Mouse (Mus musculus) embryonic facial prominence, embryonic 13.5 days (tissue): ENCODE results near the gene Src. TPM values are rescaled to one million over a fixed set of nuclear protein-coding genes. Genes with fewer than 3 reads are reported as not detected.

Source experiments
- ATAC-seq: fragments of 200-750 bp; cut with Nextera tagmentation; 2 replicates; pipeline ENCODE4 v1.8.0; 2017; ENCODE audit warnings: low read depth; ENCODE audit not compliant: insufficient number of reproducible peaks, insufficient read depth, low FRiP score, low TSS enrichment
- H3K27ac ChIP-seq: fragments of 300-500 bp; sonication (generic); 2 replicates; pipeline ENCODE4 v1.5.1; 2015; ENCODE audit warnings: moderate library complexity, mild to moderate bottlenecking, inconsistent platforms
- H3K27me3 ChIP-seq: fragments of 300-500 bp; sonication (generic); 2 replicates; pipeline ENCODE4 v1.6.1; 2015; ENCODE audit warnings: mild to moderate bottlenecking, inconsistent platforms
- H3K36me3 ChIP-seq: fragments of 300-500 bp; sonication (generic); 2 replicates; pipeline ENCODE4 v1.6.1; 2015; ENCODE audit warnings: mild to moderate bottlenecking, inconsistent platforms
- H3K4me1 ChIP-seq: fragments of 300-500 bp; sonication (generic); 2 replicates; pipeline ENCODE4 v1.6.1; 2015; ENCODE audit warnings: inconsistent platforms
- H3K4me2 ChIP-seq: fragments of 300-500 bp; sonication (generic); 2 replicates; pipeline ENCODE4 v1.6.1; 2015; ENCODE audit warnings: moderate library complexity, mild to moderate bottlenecking, inconsistent platforms
- H3K4me3 ChIP-seq: fragments of 300-500 bp; sonication (generic); 2 replicates; pipeline ENCODE4 v1.5.1; 2015; ENCODE audit warnings: mild to moderate bottlenecking, inconsistent platforms
- H3K9ac ChIP-seq: fragments of 300-500 bp; sonication (generic); 2 replicates; pipeline ENCODE4 v1.6.1; 2015; ENCODE audit warnings: mild to moderate bottlenecking, inconsistent platforms
- H3K9me3 ChIP-seq: fragments of 300-500 bp; sonication (generic); 2 replicates; pipeline ENCODE4 v1.6.1; 2016; ENCODE audit warnings: inconsistent platforms
- WGBS: fragments of 180-500 bp; shearing (Covaris S2); methylation state at CpG from one replicate; pipeline ENCODE4 v1.1.7; 2015; ENCODE audit warnings: mixed read lengths; 5-methylcytosine and 5-hydroxymethylcytosine counted together
- polyA plus RNA-seq: library from polyadenylated mRNA; unstranded; fragments of >200 nt; fragmentation: Nextera tagmentation; extraction: Ambion mirVana; gene quantifications from 2 replicates; pipeline ENCODE4 v1.2.1, GENCODE M21; 2015

Src gene
- polyA plus RNA-seq, 1 experiment from 2014 or later, result 22.1 TPM

DNA sequence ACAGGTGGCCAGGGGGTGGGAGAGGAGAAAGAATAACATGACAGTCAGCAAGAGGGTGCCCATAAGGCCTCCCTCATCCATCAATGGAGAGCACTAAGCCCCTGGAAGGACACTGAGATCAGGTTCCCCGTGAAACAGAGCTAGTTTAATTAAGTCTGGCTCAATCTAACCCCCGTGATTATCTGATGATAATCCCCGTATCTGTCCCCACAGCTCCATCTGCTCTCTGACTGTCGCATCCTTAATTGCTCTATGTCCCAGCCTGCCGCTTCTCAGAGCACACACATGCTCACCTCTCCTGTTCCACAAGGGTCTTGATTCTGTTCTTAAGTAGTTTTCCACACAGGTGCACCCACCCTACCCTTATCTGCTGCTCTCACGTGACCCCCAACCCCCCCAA is 99.3 kb downstream of the Src start:
- 63% methylated on average over 6 of the region's 6 CpGs for WGBS
- peaks cover 29% of the 10 kb centered on the region for H3K4me1 ChIP-seq
- H3K27me3 ChIP-seq, result no peaks in the 10 kb centered on the region
- H3K36me3 ChIP-seq, result no peaks in the 10 kb centered on the region
- H3K27ac ChIP-seq, result no peak overlapping the region
- H3K9me3 ChIP-seq, result no peaks in the 10 kb centered on the region
- no peak overlapping the region for H3K4me2 ChIP-seq
- ATAC-seq, result no peak
- no peak overlapping the region for H3K9ac ChIP-seq
- H3K4me3 ChIP-seq, result no peak overlapping the region

- Histone ChIP-seq H3K9me3 (no peaks in the 10 kb centered on the region), H3K27ac (no peak overlapping the region), H3K27me3 (no peaks in the 10 kb centered on the region), H3K4me1 (peaks cover 26% of the 10 kb centered on the region), H3K4me2 (no peak overlapping the region), H3K4me3 (no peak overlapping the region), H3K9ac (no peak overlapping the region), H3K36me3 (no peaks in the 10 kb centered on the region)
- ATAC-seq, result no peak
- WGBS, result 29% methylated on average over 7 of the region's 7 CpGs
These were observed 100.2 kb downstream of the Src start for GRCm38 (mm10) chr2:157518451-157518850.

GRCm38 (mm10) chr2:157519452-157519851 is 101.2 kb downstream of the Src start:
- H3K36me3 ChIP-seq, result no peaks in the 10 kb centered on the region
- no peak overlapping the region for H3K4me3 ChIP-seq
- no peak overlapping the region for H3K27ac ChIP-seq
- no peak for ATAC-seq
- no peaks in the 10 kb centered on the region for H3K27me3 ChIP-seq
- no peaks in the 10 kb centered on the region for H3K9me3 ChIP-seq
- H3K9ac ChIP-seq, result no peak overlapping the region
- H3K4me1 ChIP-seq, result peaks cover 16% of the 10 kb centered on the region
- H3K4me2 ChIP-seq, result no peak overlapping the region
- 64% methylated on average over 6 of the region's 6 CpGs for WGBS

- 32% methylated on average over 5 of the region's 5 CpGs for WGBS
- no peak for ATAC-seq
- no peaks in the 10 kb centered on the region for H3K36me3 ChIP-seq
- no peaks in the 10 kb centered on the region for H3K27me3 ChIP-seq
- no peak overlapping the region for H3K4me3 ChIP-seq
- no peak overlapping the region for H3K4me2 ChIP-seq
- no peak overlapping the region for H3K27ac ChIP-seq
- peaks cover 10% of the 10 kb centered on the region for H3K4me1 ChIP-seq
- H3K9ac ChIP-seq, result no peak overlapping the region
- no peaks in the 10 kb centered on the region for H3K9me3 ChIP-seq
These were observed 102.3 kb downstream of the Src start for GRCm38 (mm10) chr2:157520496-157520895.

Other genes with a start within 250 kb of the Src start
- gene Rbl1, start 213.9 kb upstream of the Src start, polyA plus RNA-seq, result 23.7 and 26.4 TPM in 2 replicates
- gene Rpn2, start 139.4 kb upstream of the Src start, polyA plus RNA-seq, result 275 and 283 TPM in 2 replicates
- gene Mroh8, start 138.9 kb upstream of the Src start, polyA plus RNA-seq, result 0.47 and 0.69 TPM in 2 replicates
- gene Ghrh, start 70.9 kb upstream of the Src start, polyA plus RNA-seq, result 1.3 TPM in 1 of 2 replicates, not detected in the other
- 80.6 and 90.9 TPM in 2 replicates for gene Manbal, start 50.9 kb upstream of the Src start, polyA plus RNA-seq
- gene Nnat, start 141.6 kb downstream of the Src start, polyA plus RNA-seq, result 732 and 923 TPM in 2 replicates
- 66.7 and 68.7 TPM in 2 replicates for gene Blcap, start 152.8 kb downstream of the Src start, polyA plus RNA-seq